Mouse (Mus musculus) lung, postnatal 0 days (tissue): Measurements from ENCODE around the gene Mthfr.

Source experiments
- CTCF ChIP-seq: IDR thresholded peaks from 2 replicates; pipeline ENCODE4 v1.5.1; 2016; ENCODE audit warnings: antibody characterized with exemption, mild to moderate bottlenecking
- EP300 ChIP-seq: IDR thresholded peaks from 2 replicates; pipeline ENCODE4 v1.6.1; 2016; ENCODE audit warnings: antibody characterized with exemption, mild to moderate bottlenecking, control low read depth

DNA sequence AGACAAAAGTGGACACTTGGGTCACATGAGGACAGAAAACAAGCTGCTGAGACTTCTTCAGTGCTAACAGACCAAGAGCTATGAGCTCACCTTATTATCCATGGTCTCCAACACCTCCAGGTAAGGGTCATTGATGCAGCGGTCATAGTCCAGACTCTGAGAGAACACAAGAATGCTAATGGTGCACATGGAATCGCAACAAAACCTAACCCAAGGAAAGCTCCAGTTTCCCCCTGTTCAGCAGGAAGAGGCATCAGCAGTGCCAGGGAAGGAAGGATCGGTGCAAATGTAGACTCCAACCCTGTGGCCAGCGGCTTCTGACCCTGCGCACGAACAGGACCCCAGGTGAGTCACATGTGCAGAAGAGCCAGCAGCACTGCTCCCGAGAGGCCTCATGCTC is 9.6 kb upstream of the Mthfr start:
- TF ChIP-seq CTCF (no peak), EP300 (no peak)
